Mouse (Mus musculus): ENCODE results near the gene Lrba. TPM values are rescaled to one million over a fixed set of nuclear protein-coding genes. Genes with fewer than 3 reads are reported as not detected.
A peak's percentile ranks its signal among the peaks of the same experiment; 100 is the strongest.

The Lrba gene
- total RNA-seq, 2 experiments from 2014 or later, result 23.1 to 25.1 TPM

GRCm38 (mm10) chr3:86723415-86724298 is 499.2 kb downstream of the Lrba start:
- intact Hi-C loops (cut with DNase I), result no loop called here
- DNase-seq (ENCODE audit: low spot score in 2 of 2), result no peak

- intact Hi-C loops (cut with DNase I), result no loop called here
- no peak for DNase-seq (ENCODE audit: low spot score in 2 of 2)
These were observed 500.6 kb downstream of the Lrba start for GRCm38 (mm10) chr3:86725113-86725512.

- intact Hi-C loops (cut with DNase I), result no loop called here
- no peak for DNase-seq (ENCODE audit: low spot score in 2 of 2)
These were observed 514.4 kb downstream of the Lrba start for GRCm38 (mm10) chr3:86738831-86739230.

GRCm38 (mm10) chr3:86739745-86740144 is 515.3 kb downstream of the Lrba start:
- intact Hi-C loops (cut with DNase I), result no loop called here
- no peak for DNase-seq (ENCODE audit: low spot score in 2 of 2)

- intact Hi-C loops (cut with DNase I), result no loop called here
- no peak for DNase-seq (ENCODE audit: low spot score in 2 of 2)
These were observed 520.9 kb downstream of the Lrba start for GRCm38 (mm10) chr3:86745348-86745747.

- intact Hi-C loops (cut with DNase I), result no loop called here
- DNase-seq (ENCODE audit: low spot score in 2 of 2), result no peak
These were observed 521.5 kb downstream of the Lrba start for GRCm38 (mm10) chr3:86745769-86746512.

GRCm38 (mm10) chr3:86750652-86751051 is 526.2 kb downstream of the Lrba start:
- no peak for DNase-seq (ENCODE audit: low spot score in 2 of 2)
- intact Hi-C loops (cut with DNase I), result no loop called here

GRCm38 (mm10) chr3:86754178-86754577 is 529.7 kb downstream of the Lrba start:
- DNase-seq (ENCODE audit: low spot score in 2 of 2), result no peak
- intact Hi-C loops (cut with DNase I), result no loop called here

GRCm38 (mm10) chr3:86754595-86755557 is 530.4 kb downstream of the Lrba start:
- intact Hi-C loops (cut with DNase I), result no loop called here
- no peak for DNase-seq (ENCODE audit: low spot score in 2 of 2)

- intact Hi-C loops (cut with DNase I), result no loop called here
- no peak for DNase-seq (ENCODE audit: low spot score in 2 of 2)
These were observed 532.1 kb downstream of the Lrba start for GRCm38 (mm10) chr3:86756548-86756947.

- no peak for DNase-seq (ENCODE audit: low spot score in 2 of 2)
- intact Hi-C loops (cut with DNase I), result no loop called here
These were observed 534.2 kb downstream of the Lrba start for GRCm38 (mm10) chr3:86758727-86759126.

GRCm38 (mm10) chr3:86759383-86759782 is 534.9 kb downstream of the Lrba start:
- intact Hi-C loops (cut with DNase I), result no loop called here
- DNase-seq (ENCODE audit: low spot score in 2 of 2), result no peak

- intact Hi-C loops (cut with DNase I), result loop anchor here (10.0 kb wide), 3 partner anchors 225 to 495 kb away; no protein-coding TSS in a partner anchor
These were observed 535.4 kb downstream of the Lrba start for GRCm38 (mm10) chr3:86759834-86760233.

GRCm38 (mm10) chr3:86760474-86760873 is 536.0 kb downstream of the Lrba start:
- intact Hi-C loops (cut with DNase I), result loop anchor here (10.0 kb wide), 3 partner anchors 226 to 496 kb away; no protein-coding TSS in a partner anchor
- no peak for DNase-seq (ENCODE audit: low spot score in 2 of 2)

More at GRCm38 (mm10) chr3:86759834-86760233, 535.4 kb downstream of the Lrba start:
- no peak for DNase-seq (ENCODE audit: low spot score in 2 of 2)

GRCm38 (mm10) chr3:86761095-86762035 is 536.9 kb downstream of the Lrba start:
- intact Hi-C loops (cut with DNase I), result loop anchor here (10.0 kb wide), 3 partner anchors 227 to 497 kb away; no protein-coding TSS in a partner anchor
- DNase-seq (ENCODE audit: low spot score in 2 of 2), result peak; percentile 87 to 89

GRCm38 (mm10) chr3:86762036-86762415 is 537.5 kb downstream of the Lrba start:
- intact Hi-C loops (cut with DNase I), result loop anchor here (10.0 kb wide), 3 partner anchors 227 to 497 kb away; no protein-coding TSS in a partner anchor

GRCm38 (mm10) chr3:86762456-86762855 is 538.0 kb downstream of the Lrba start:
- intact Hi-C loops (cut with DNase I), result loop anchor here (10.0 kb wide), 3 partner anchors 228 to 498 kb away; no protein-coding TSS in a partner anchor
- no peak for DNase-seq (ENCODE audit: low spot score in 2 of 2)

More at GRCm38 (mm10) chr3:86762036-86762415, 537.5 kb downstream of the Lrba start:
- no peak for DNase-seq (ENCODE audit: low spot score in 2 of 2)

GRCm38 (mm10) chr3:86768553-86768952 is 544.1 kb downstream of the Lrba start:
- no peak for DNase-seq (ENCODE audit: low spot score in 2 of 2)
- intact Hi-C loops (cut with DNase I), result loop anchor here (10.0 kb wide), 3 partner anchors 234 to 504 kb away; no protein-coding TSS in a partner anchor
